Mouse (Mus musculus) embryonic facial prominence, embryonic 10.5 days (tissue): Measurements from ENCODE around the gene Lpp. TPM values are rescaled to one million over a fixed set of nuclear protein-coding genes. Genes with fewer than 3 reads are reported as not detected.

ENCODE experiments used
- DNase-seq: peaks from one replicate; pipeline ENCODE4 v3.0.0-alpha.2; 2017; ENCODE audit warnings: low spot score
- H3K27ac ChIP-seq: fragments of 300-500 bp; sonication (generic); replicated peaks from 2 replicates; pipeline ENCODE4 v1.5.1; 2016; ENCODE audit warnings: mild to moderate bottlenecking
- H3K27me3 ChIP-seq: fragments of 300-500 bp; sonication (generic); replicated peaks from 2 replicates; pipeline ENCODE4 v1.6.1; 2016; ENCODE audit warnings: low read depth, mild to moderate bottlenecking; ENCODE audit not compliant: poor library complexity, severe bottlenecking
- H3K36me3 ChIP-seq: fragments of 300-500 bp; sonication (generic); replicated peaks from 2 replicates; pipeline ENCODE4 v1.6.1; 2016; ENCODE audit warnings: mild to moderate bottlenecking, moderate library complexity
- H3K4me1 ChIP-seq: fragments of 300-500 bp; sonication (generic); 2 replicates; pipeline ENCODE4 v1.6.1; 2016
- H3K4me3 ChIP-seq: fragments of 300-500 bp; sonication (generic); 2 replicates; pipeline ENCODE4 v1.5.1; 2016; ENCODE audit warnings: mild to moderate bottlenecking, moderate library complexity
- H3K9me3 ChIP-seq: fragments of 300-500 bp; sonication (generic); 2 replicates; pipeline ENCODE4 v1.6.1; 2016; ENCODE audit warnings: mild to moderate bottlenecking
- WGBS: fragments of 180-500 bp; shearing (Covaris S2); methylation state at CpG from one replicate; pipeline ENCODE4 v1.1.7; 2016; 5-methylcytosine and 5-hydroxymethylcytosine counted together
- polyA plus RNA-seq: library from polyadenylated mRNA; unstranded; fragments of >200 nt; fragmentation: Nextera tagmentation; extraction: Ambion mirVana; gene quantifications from 2 replicates; pipeline ENCODE4 v1.2.1, GENCODE M21; 2016

Gene Lpp
- polyA plus RNA-seq, 1 experiment from 2014 or later: 43.5 TPM

GRCm38 (mm10) chr16:24977771-24978170 is 584.5 kb downstream of the Lpp start:
- 88% methylated on average over 1 of the region's 1 CpGs for WGBS
- Histone ChIP-seq H3K9me3 (no peaks in the 10 kb centered on the region), H3K4me3 (no peak overlapping the region), H3K27ac (no peak overlapping the region), H3K27me3 (no peaks in the 10 kb centered on the region), H3K36me3 (no peaks in the 10 kb centered on the region; the same call in 1 of the 2 replicates), H3K4me1 (no peaks in the 10 kb centered on the region)
- DNase-seq: no peak

- Histone ChIP-seq H3K4me3 (no peak overlapping the region), H3K36me3 (no peaks in the 10 kb centered on the region; the same call in 1 of the 2 replicates), H3K4me1 (no peaks in the 10 kb centered on the region), H3K9me3 (no peaks in the 10 kb centered on the region), H3K27me3 (no peaks in the 10 kb centered on the region), H3K27ac (no peak overlapping the region)
- no peak for DNase-seq
- WGBS: 70% methylated on average over 1 of the region's 1 CpGs
These were observed 584.9 kb downstream of the Lpp start for GRCm38 (mm10) chr16:24978226-24978625.

GRCm38 (mm10) chr16:24979391-24979790 is 586.1 kb downstream of the Lpp start:
- H3K27ac ChIP-seq: no peak overlapping the region
- H3K36me3 ChIP-seq: no peaks in the 10 kb centered on the region; the same call in 1 of the 2 replicates
- DNase-seq: no peak
- 84% methylated on average over 4 of the region's 4 CpGs for WGBS
- H3K4me1 ChIP-seq: no peaks in the 10 kb centered on the region
- no peaks in the 10 kb centered on the region for H3K9me3 ChIP-seq
- no peaks in the 10 kb centered on the region for H3K27me3 ChIP-seq
- H3K4me3 ChIP-seq: no peak overlapping the region

GRCm38 (mm10) chr16:24982828-24983227 is 589.5 kb downstream of the Lpp start:
- WGBS: 85% methylated on average over 4 of the region's 4 CpGs
- Histone ChIP-seq H3K9me3 (no peaks in the 10 kb centered on the region), H3K4me1 (no peaks in the 10 kb centered on the region), H3K36me3 (no peaks in the 10 kb centered on the region; the same call in 1 of the 2 replicates), H3K27me3 (no peaks in the 10 kb centered on the region), H3K27ac (no peak overlapping the region), H3K4me3 (no peak overlapping the region)
- DNase-seq: no peak

- 92% methylated on average over 11 of the region's 11 CpGs for WGBS
- no peak for DNase-seq
These were observed 597.0 kb downstream of the Lpp start for GRCm38 (mm10) chr16:24990331-24990730.

GRCm38 (mm10) chr16:24991059-24991541 is 597.8 kb downstream of the Lpp start:
- no peak for DNase-seq

More at GRCm38 (mm10) chr16:24990331-24990730, 597.0 kb downstream of the Lpp start:
- H3K36me3 ChIP-seq: no peaks in the 10 kb centered on the region
- H3K4me1 ChIP-seq: 0 out of 2 replicates have a peak, but pooled peaks cover 6% of the 10 kb centered on the region
- no peaks in the 10 kb centered on the region for H3K27me3 ChIP-seq
- H3K4me3 ChIP-seq: no peak overlapping the region
- no peak overlapping the region for H3K27ac ChIP-seq
- no peaks in the 10 kb centered on the region for H3K9me3 ChIP-seq

GRCm38 (mm10) chr16:24991995-24992394 is 598.7 kb downstream of the Lpp start:
- WGBS: 88% methylated on average over 3 of the region's 3 CpGs
- Histone ChIP-seq H3K9me3 (no peaks in the 10 kb centered on the region), H3K27ac (no peak overlapping the region), H3K27me3 (no peaks in the 10 kb centered on the region), H3K36me3 (no peaks in the 10 kb centered on the region), H3K4me3 (no peak overlapping the region), H3K4me1 (0 out of 2 replicates have a peak, but pooled peaks cover 6% of the 10 kb centered on the region)
- DNase-seq: no peak

More at GRCm38 (mm10) chr16:24991059-24991541, 597.8 kb downstream of the Lpp start:
- Histone ChIP-seq H3K4me1 (0 out of 2 replicates have a peak, but pooled peaks cover 6% of the 10 kb centered on the region), H3K4me3 (no peak overlapping the region), H3K27ac (no peak overlapping the region), H3K36me3 (no peaks in the 10 kb centered on the region), H3K27me3 (no peaks in the 10 kb centered on the region), H3K9me3 (no peaks in the 10 kb centered on the region)
- WGBS: 87% methylated on average over 10 of the region's 10 CpGs

GRCm38 (mm10) chr16:24992494-24992893 is 599.2 kb downstream of the Lpp start:
- DNase-seq: no peak
- Histone ChIP-seq H3K36me3 (no peaks in the 10 kb centered on the region), H3K4me1 (0 out of 2 replicates have a peak, but pooled peaks cover 6% of the 10 kb centered on the region), H3K27ac (no peak overlapping the region), H3K4me3 (no peak overlapping the region), H3K27me3 (no peaks in the 10 kb centered on the region), H3K9me3 (no peaks in the 10 kb centered on the region)
- 93% methylated on average over 11 of the region's 11 CpGs for WGBS

GRCm38 (mm10) chr16:25010980-25011877 is 617.9 kb downstream of the Lpp start:
- H3K36me3 ChIP-seq: no peaks in the 10 kb centered on the region
- H3K27ac ChIP-seq: no peak overlapping the region
- peaks cover 6% of the 10 kb centered on the region; the same call in 1 of the 2 replicates for H3K4me1 ChIP-seq
- H3K9me3 ChIP-seq: no peaks in the 10 kb centered on the region
- no peak for DNase-seq
- no peak overlapping the region for H3K4me3 ChIP-seq
- 77% methylated on average over 5 of the region's 5 CpGs for WGBS
- no peaks in the 10 kb centered on the region for H3K27me3 ChIP-seq

GRCm38 (mm10) chr16:25012938-25013337 is 619.6 kb downstream of the Lpp start:
- H3K4me3 ChIP-seq: no peak overlapping the region
- H3K27me3 ChIP-seq: no peaks in the 10 kb centered on the region
- 87% methylated on average over 3 of the region's 3 CpGs for WGBS
- H3K27ac ChIP-seq: no peak overlapping the region
- H3K9me3 ChIP-seq: no peaks in the 10 kb centered on the region
- H3K4me1 ChIP-seq: peaks cover 9% of the 10 kb centered on the region; the same call in 1 of the 2 replicates
- no peak for DNase-seq
- H3K36me3 ChIP-seq: no peaks in the 10 kb centered on the region

GRCm38 (mm10) chr16:25016261-25016836 is 623.0 kb downstream of the Lpp start:
- no peak overlapping the region for H3K27ac ChIP-seq
- no peaks in the 10 kb centered on the region for H3K27me3 ChIP-seq
- no peak for DNase-seq
- H3K9me3 ChIP-seq: no peaks in the 10 kb centered on the region
- no peak overlapping the region for H3K4me3 ChIP-seq
- no peaks in the 10 kb centered on the region for H3K36me3 ChIP-seq
- 59% methylated on average over 4 of the region's 4 CpGs for WGBS
- H3K4me1 ChIP-seq: peaks cover 8% of the 10 kb centered on the region; the same call in 1 of the 2 replicates

GRCm38 (mm10) chr16:25017046-25017445 is 623.7 kb downstream of the Lpp start:
- Histone ChIP-seq H3K36me3 (no peaks in the 10 kb centered on the region), H3K4me3 (no peak overlapping the region), H3K27me3 (no peaks in the 10 kb centered on the region), H3K4me1 (0 out of 2 replicates have a peak, but pooled peaks cover 5% of the 10 kb centered on the region), H3K27ac (no peak overlapping the region), H3K9me3 (no peaks in the 10 kb centered on the region)
- DNase-seq: no peak
